29 mouse cellular contexts compared by ENCODE assay signal in genomic region chr19:3363510-3363909, GRCm38 (mm10). TPM values are rescaled to one million over a fixed set of nuclear protein-coding genes. Genes with fewer than 3 reads are reported as not detected.
"Had no signal": no experiment of that assay in that cellular context is flagged by ENCODE, and none has a peak within 500 bp of the region (broad histone marks: within the 10 kb centered on the region; RNA-seq: fewer than 3 reads in every experiment).

No protein-coding gene starts in this region.

- H3K9ac ChIP-seq: embryonic facial prominence, embryonic 12.5 days; embryonic facial prominence, embryonic 13.5 days; embryonic facial prominence, embryonic 15.5 days; forebrain, embryonic 12.5 days; forebrain, embryonic 13.5 days; forebrain, embryonic 15.5 days; forebrain, postnatal 0 days had no signal

- H3K4me3 ChIP-seq: embryonic facial prominence, embryonic 10.5 days; embryonic facial prominence, embryonic 12.5 days; embryonic facial prominence, embryonic 13.5 days; embryonic facial prominence, embryonic 15.5 days; erythroblast, embryonic 14.5 days; forebrain, embryonic 10.5 days; forebrain, embryonic 12.5 days; forebrain, embryonic 13.5 days; forebrain, embryonic 15.5 days; gastrocnemius, adult 2 months; heart, adult 2 months; heart, embryonic 10.5 days had no signal

- DNase-seq: cerebellum, adult 9-11 months; cerebellum, postnatal 25 days; cerebellum, postnatal 36 days; embryo, embryonic 11 days; forebrain, postnatal 0 days; gastrocnemius, adult 2 months; gastrocnemius, postnatal 10 days; gastrocnemius, postnatal 14 days; gastrocnemius, postnatal 25 days; gastrocnemius, postnatal 36 days; heart, adult 11 months; heart, adult 18-20 months; heart, adult 2 months had no signal

- H3K4me2 ChIP-seq: embryonic facial prominence, embryonic 12.5 days; embryonic facial prominence, embryonic 13.5 days; embryonic facial prominence, embryonic 15.5 days; forebrain, embryonic 12.5 days; forebrain, embryonic 13.5 days; forebrain, embryonic 15.5 days had no signal

- H3K4me1 ChIP-seq: embryonic facial prominence, embryonic 10.5 days; embryonic facial prominence, embryonic 12.5 days; embryonic facial prominence, embryonic 13.5 days; embryonic facial prominence, embryonic 15.5 days; forebrain, embryonic 10.5 days; forebrain, embryonic 12.5 days; forebrain, embryonic 13.5 days; forebrain, embryonic 15.5 days; heart, embryonic 10.5 days had no signal

- H3K9me3 ChIP-seq: embryonic facial prominence, embryonic 10.5 days; embryonic facial prominence, embryonic 12.5 days; embryonic facial prominence, embryonic 13.5 days; embryonic facial prominence, embryonic 15.5 days; forebrain, embryonic 12.5 days; forebrain, embryonic 13.5 days; forebrain, embryonic 15.5 days; heart, embryonic 10.5 days had no signal

- H3K27ac ChIP-seq: embryonic facial prominence, embryonic 10.5 days; embryonic facial prominence, embryonic 12.5 days; embryonic facial prominence, embryonic 13.5 days; embryonic facial prominence, embryonic 15.5 days; forebrain, embryonic 10.5 days; forebrain, embryonic 12.5 days; forebrain, embryonic 13.5 days; forebrain, embryonic 15.5 days; gastrocnemius, adult 2 months; heart, adult 2 months; heart, embryonic 10.5 days had no signal

- H3K27me3 ChIP-seq: embryonic facial prominence, embryonic 12.5 days; embryonic facial prominence, embryonic 13.5 days; embryonic facial prominence, embryonic 15.5 days; forebrain, embryonic 12.5 days; forebrain, embryonic 13.5 days; forebrain, embryonic 15.5 days had no signal

- H3K36me3 ChIP-seq: embryonic facial prominence, embryonic 10.5 days; forebrain, embryonic 10.5 days had no signal

- ATAC-seq: forebrain, embryonic 13.5 days; forebrain, embryonic 14.5 days; forebrain, embryonic 15.5 days; forebrain, embryonic 16.5 days; forebrain, postnatal 0 days had no signal

RNA-seq across cellular contexts. Expression of gene Gal, which starts 50.8 kb away (rescaled TPM):
- total RNA-seq: common myeloid progenitor, adult 5-6 weeks; gastrocnemius, postnatal 4 days; granulocyte monocyte progenitor cell, adult 5-6 weeks; heart, adult 18-20 months; heart, adult 2 months; heart, adult 8-10 months had no signal
- polyA plus RNA-seq: erythroblast, embryonic 14.5 days had no signal
